Mouse (Mus musculus) heart, postnatal 0 days (tissue): ENCODE measurements around the gene Snx29. TPM values are rescaled to one million over a fixed set of nuclear protein-coding genes. Genes with fewer than 3 reads are reported as not detected.

Experiments used
- ATAC-seq: fragments of 200-750 bp; cut with Nextera tagmentation; 2 replicates; pipeline ENCODE4 v1.8.0; 2017; ENCODE audit warnings: low read depth, moderate number of reproducible peaks, moderate library complexity; ENCODE audit not compliant: insufficient read depth
- DNase-seq: peaks from one replicate; pipeline ENCODE4 v3.0.0-alpha.2; 2016; ENCODE audit warnings: low spot score
- H3K27ac ChIP-seq: fragments of 300-500 bp; sonication (generic); 2 replicates; pipeline ENCODE4 v1.5.1; 2014; ENCODE audit warnings: low read depth, mild to moderate bottlenecking
- H3K27me3 ChIP-seq: fragments of 300-500 bp; sonication (generic); 2 replicates; pipeline ENCODE4 v1.6.1; 2014; ENCODE audit warnings: low read length, mixed read lengths; ENCODE audit not compliant: control insufficient read depth, insufficient read depth
- H3K36me3 ChIP-seq: fragments of 300-500 bp; sonication (generic); replicated peaks from 2 replicates; pipeline ENCODE4 v1.6.1; 2014; ENCODE audit warnings: low read length, mixed read lengths; ENCODE audit not compliant: control insufficient read depth, insufficient read depth
- H3K4me1 ChIP-seq: fragments of 300-500 bp; sonication (generic); 2 replicates; pipeline ENCODE4 v1.6.1; 2014; ENCODE audit warnings: antibody characterized with exemption; ENCODE audit not compliant: control insufficient read depth, insufficient read depth
- H3K4me2 ChIP-seq: fragments of 300-500 bp; sonication (generic); 2 replicates; pipeline ENCODE4 v1.6.1; 2014; ENCODE audit warnings: low read depth, mild to moderate bottlenecking, low read length, moderate library complexity
- H3K4me3 ChIP-seq: fragments of 300-500 bp; sonication (generic); 2 replicates; pipeline ENCODE4 v1.5.1; 2014; ENCODE audit warnings: low read depth, low read length
- H3K9ac ChIP-seq: fragments of 300-500 bp; sonication (generic); replicated peaks from 2 replicates; pipeline ENCODE4 v1.6.1; 2014; ENCODE audit warnings: low read depth, low read length, mixed read lengths
- H3K9me3 ChIP-seq: fragments of 300-500 bp; sonication (generic); replicated peaks from 2 replicates; pipeline ENCODE4 v1.6.1; 2016; ENCODE audit warnings: low read length; ENCODE audit not compliant: control insufficient read depth
- CTCF ChIP-seq: IDR thresholded peaks from 2 replicates; pipeline ENCODE4 v1.5.1; 2016; ENCODE audit warnings: antibody characterized with exemption, control low read depth, low read depth
- EP300 ChIP-seq: IDR thresholded peaks from 2 replicates; pipeline ENCODE4 v1.6.1; 2016; ENCODE audit warnings: antibody characterized with exemption, low read depth
- WGBS: fragments of 180-500 bp; shearing (Covaris S2); extraction: QIAGEN DNeasy Blood & Tissue Kit; methylation state at CpG from one replicate; pipeline ENCODE4 v1.1.7; 2014; 5-methylcytosine and 5-hydroxymethylcytosine counted together
- polyA plus RNA-seq: library from polyadenylated mRNA; unstranded; fragments of >200 nt; fragmentation: Nextera tagmentation; extraction: Ambion mirVana; gene quantifications from 2 replicates; pipeline ENCODE4 v1.2.1, GENCODE M21; 2015
- total RNA-seq: library from RNA; depleted of rRNA; stranded (reverse); fragments of >200 nt; gene quantifications from 2 replicates; pipeline ENCODE4 v1.2.3, GENCODE M21; 2014; ENCODE audit warnings: low replicate concordance

The Snx29 gene
- total and polyA plus RNA-seq, 2 experiments from 2014 or later = 3.1 to 3.9 TPM

- H3K4me1 ChIP-seq = no peaks in the 10 kb centered on the region
- WGBS = 81% methylated on average over 4 of the region's 4 CpGs
- no peaks in the 10 kb centered on the region for H3K9me3 ChIP-seq
- H3K4me2 ChIP-seq = no peak overlapping the region
- DNase-seq (no peak), ATAC-seq (no peak)
- TF ChIP-seq EP300 (no peak), CTCF (no peak)
- H3K27ac ChIP-seq = no peak overlapping the region
- H3K27me3 ChIP-seq = no peaks in the 10 kb centered on the region
- no peak overlapping the region for H3K4me3 ChIP-seq
- H3K9ac ChIP-seq = no peak overlapping the region
- peaks cover 4% of the 10 kb centered on the region; the same call in 1 of the 2 replicates for H3K36me3 ChIP-seq
Observed at GRCm38 (mm10) chr16:11399386-11399785, 76.7 kb downstream of the Snx29 start.

GRCm38 (mm10) chr16:11399845-11400565, 77.3 kb downstream of the Snx29 start:
- Histone ChIP-seq H3K4me3 (no peak overlapping the region), H3K4me1 (no peaks in the 10 kb centered on the region), H3K27me3 (no peaks in the 10 kb centered on the region), H3K9me3 (no peaks in the 10 kb centered on the region), H3K27ac (no peak overlapping the region), H3K4me2 (no peak overlapping the region), H3K9ac (no peak overlapping the region), H3K36me3 (peaks cover 4% of the 10 kb centered on the region; the same call in 1 of the 2 replicates)
- ATAC-seq (no peak), DNase-seq (no peak)
- TF ChIP-seq EP300 (no peak), CTCF (no peak)
- WGBS = 83% methylated on average over 6 of the region's 6 CpGs

GRCm38 (mm10) chr16:11400936-11401335, 78.2 kb downstream of the Snx29 start:
- peaks cover 4% of the 10 kb centered on the region; the same call in 1 of the 2 replicates for H3K36me3 ChIP-seq
- DNase-seq (no peak), ATAC-seq (no peak)
- H3K4me2 ChIP-seq = no peak overlapping the region
- no peak overlapping the region for H3K27ac ChIP-seq
- TF ChIP-seq EP300 (no peak), CTCF (no peak)
- H3K4me3 ChIP-seq = no peak overlapping the region
- H3K9ac ChIP-seq = no peak overlapping the region
- H3K9me3 ChIP-seq = no peaks in the 10 kb centered on the region
- 66% methylated on average over 7 of the region's 7 CpGs for WGBS
- H3K4me1 ChIP-seq = no peaks in the 10 kb centered on the region
- H3K27me3 ChIP-seq = no peaks in the 10 kb centered on the region

GRCm38 (mm10) chr16:11405193-11405592, 82.5 kb downstream of the Snx29 start:
- ATAC-seq (no peak), DNase-seq (no peak)
- no peak overlapping the region for H3K4me3 ChIP-seq
- no peak overlapping the region for H3K27ac ChIP-seq
- WGBS = 75% methylated on average over 3 of the region's 3 CpGs
- no peak for TF ChIP-seq CTCF
- no peak for TF ChIP-seq EP300
- peaks cover 7% of the 10 kb centered on the region; the same call in 1 of the 2 replicates for H3K4me1 ChIP-seq
- H3K9ac ChIP-seq = no peak overlapping the region
- no peak overlapping the region for H3K4me2 ChIP-seq
- H3K36me3 ChIP-seq = peaks cover 4% of the 10 kb centered on the region; the same call in 1 of the 2 replicates
- no peaks in the 10 kb centered on the region for H3K9me3 ChIP-seq
- no peaks in the 10 kb centered on the region for H3K27me3 ChIP-seq

GRCm38 (mm10) chr16:11406201-11406600, 83.5 kb downstream of the Snx29 start:
- no peak for ATAC-seq
- WGBS = 98% methylated on average over 5 of the region's 5 CpGs
- Histone ChIP-seq H3K27me3 (no peaks in the 10 kb centered on the region), H3K36me3 (0 out of 2 replicates have a peak, but pooled peaks cover 4% of the 10 kb centered on the region), H3K9me3 (no peaks in the 10 kb centered on the region), H3K4me1 (peaks cover 7% of the 10 kb centered on the region; the same call in 1 of the 2 replicates), H3K4me3 (no peak overlapping the region), H3K9ac (no peak overlapping the region), H3K4me2 (no peak overlapping the region), H3K27ac (no peak overlapping the region)
- TF ChIP-seq EP300 = no peak
- TF ChIP-seq CTCF = no peak
- no peak for DNase-seq

GRCm38 (mm10) chr16:11406622-11407021, 83.9 kb downstream of the Snx29 start:
- TF ChIP-seq CTCF (no peak), EP300 (no peak)
- ATAC-seq (no peak), DNase-seq (no peak)
- no peaks in the 10 kb centered on the region for H3K27me3 ChIP-seq
- H3K4me2 ChIP-seq = no peak overlapping the region
- H3K4me1 ChIP-seq = peaks cover 7% of the 10 kb centered on the region; the same call in 1 of the 2 replicates
- no peak overlapping the region for H3K27ac ChIP-seq
- H3K9me3 ChIP-seq = no peaks in the 10 kb centered on the region
- 0 out of 2 replicates have a peak, but pooled peaks cover 7% of the 10 kb centered on the region for H3K36me3 ChIP-seq
- no peak overlapping the region for H3K9ac ChIP-seq
- no peak overlapping the region for H3K4me3 ChIP-seq
- 62% methylated on average over 9 of the region's 9 CpGs for WGBS
